Mouse (Mus musculus) heart, postnatal 0 days (tissue): ENCODE data around the gene Ebf4. TPM values are rescaled to one million over a fixed set of nuclear protein-coding genes. Genes with fewer than 3 reads are reported as not detected.

Experiments used
- ATAC-seq: fragments of 200-750 bp; cut with Nextera tagmentation; 2 replicates; pipeline ENCODE4 v1.8.0; 2017; ENCODE audit warnings: low read depth, moderate number of reproducible peaks, moderate library complexity; ENCODE audit not compliant: insufficient read depth
- DNase-seq: peaks from one replicate; pipeline ENCODE4 v3.0.0-alpha.2; 2016; ENCODE audit warnings: low spot score
- H3K27ac ChIP-seq: fragments of 300-500 bp; sonication (generic); 2 replicates; pipeline ENCODE4 v1.5.1; 2014; ENCODE audit warnings: low read depth, mild to moderate bottlenecking
- H3K27me3 ChIP-seq: fragments of 300-500 bp; sonication (generic); 2 replicates; pipeline ENCODE4 v1.6.1; 2014; ENCODE audit warnings: low read length, mixed read lengths; ENCODE audit not compliant: control insufficient read depth, insufficient read depth
- H3K36me3 ChIP-seq: fragments of 300-500 bp; sonication (generic); replicated peaks from 2 replicates; pipeline ENCODE4 v1.6.1; 2014; ENCODE audit warnings: low read length, mixed read lengths; ENCODE audit not compliant: control insufficient read depth, insufficient read depth
- H3K4me1 ChIP-seq: fragments of 300-500 bp; sonication (generic); 2 replicates; pipeline ENCODE4 v1.6.1; 2014; ENCODE audit warnings: antibody characterized with exemption; ENCODE audit not compliant: control insufficient read depth, insufficient read depth
- H3K4me2 ChIP-seq: fragments of 300-500 bp; sonication (generic); 2 replicates; pipeline ENCODE4 v1.6.1; 2014; ENCODE audit warnings: low read depth, mild to moderate bottlenecking, low read length, moderate library complexity
- H3K4me3 ChIP-seq: fragments of 300-500 bp; sonication (generic); 2 replicates; pipeline ENCODE4 v1.5.1; 2014; ENCODE audit warnings: low read depth, low read length
- H3K9ac ChIP-seq: fragments of 300-500 bp; sonication (generic); replicated peaks from 2 replicates; pipeline ENCODE4 v1.6.1; 2014; ENCODE audit warnings: low read depth, low read length, mixed read lengths
- H3K9me3 ChIP-seq: fragments of 300-500 bp; sonication (generic); replicated peaks from 2 replicates; pipeline ENCODE4 v1.6.1; 2016; ENCODE audit warnings: low read length; ENCODE audit not compliant: control insufficient read depth
- CTCF ChIP-seq: IDR thresholded peaks from 2 replicates; pipeline ENCODE4 v1.5.1; 2016; ENCODE audit warnings: antibody characterized with exemption, control low read depth, low read depth
- EP300 ChIP-seq: IDR thresholded peaks from 2 replicates; pipeline ENCODE4 v1.6.1; 2016; ENCODE audit warnings: antibody characterized with exemption, low read depth
- WGBS: fragments of 180-500 bp; shearing (Covaris S2); extraction: QIAGEN DNeasy Blood & Tissue Kit; methylation state at CpG from one replicate; pipeline ENCODE4 v1.1.7; 2014; 5-methylcytosine and 5-hydroxymethylcytosine counted together
- polyA plus RNA-seq: library from polyadenylated mRNA; unstranded; fragments of >200 nt; fragmentation: Nextera tagmentation; extraction: Ambion mirVana; gene quantifications from 2 replicates; pipeline ENCODE4 v1.2.1, GENCODE M21; 2015
- total RNA-seq: library from RNA; depleted of rRNA; stranded (reverse); fragments of >200 nt; gene quantifications from 2 replicates; pipeline ENCODE4 v1.2.3, GENCODE M21; 2014; ENCODE audit warnings: low replicate concordance

Ebf4 gene
- total and polyA plus RNA-seq, 2 experiments from 2014 or later = 0.16 to 1.1 TPM

- 15% methylated on average over 2 of the region's 2 CpGs for WGBS
- no peak for ATAC-seq
- Histone ChIP-seq H3K27me3 (no peaks in the 10 kb centered on the region), H3K9me3 (no peaks in the 10 kb centered on the region), H3K4me3 (no peak overlapping the region), H3K36me3 (no peaks in the 10 kb centered on the region), H3K9ac (no peak overlapping the region), H3K4me1 (no peaks in the 10 kb centered on the region), H3K27ac (no peak overlapping the region), H3K4me2 (no peak overlapping the region)
- DNase-seq = no peak
- TF ChIP-seq CTCF = no peak
- TF ChIP-seq EP300 = no peak
These were observed 32.6 kb upstream of the Ebf4 start for GRCm38 (mm10) chr2:130262398-130262797.

GRCm38 (mm10) chr2:130265520-130265919 is 29.4 kb upstream of the Ebf4 start:
- no peak overlapping the region for H3K9ac ChIP-seq
- WGBS = 95% methylated on average over 1 of the region's 1 CpGs
- H3K36me3 ChIP-seq = no peaks in the 10 kb centered on the region
- ATAC-seq = no peak
- H3K4me3 ChIP-seq = no peak overlapping the region
- no peaks in the 10 kb centered on the region for H3K9me3 ChIP-seq
- TF ChIP-seq EP300 (no peak), CTCF (no peak)
- H3K4me1 ChIP-seq = no peaks in the 10 kb centered on the region
- no peak overlapping the region for H3K4me2 ChIP-seq
- H3K27me3 ChIP-seq = no peaks in the 10 kb centered on the region
- H3K27ac ChIP-seq = no peak overlapping the region
- DNase-seq = no peak

GRCm38 (mm10) chr2:130268074-130268473 is 26.9 kb upstream of the Ebf4 start:
- H3K27me3 ChIP-seq = no peaks in the 10 kb centered on the region
- no peak for TF ChIP-seq CTCF
- no peak for TF ChIP-seq EP300
- 52% methylated on average over 7 of the region's 7 CpGs for WGBS

GRCm38 (mm10) chr2:130273732-130274131 is 21.2 kb upstream of the Ebf4 start:
- Histone ChIP-seq H3K36me3 (peaks cover 32% of the 10 kb centered on the region), H3K27ac (peak overlapping the region; percentile 78), H3K27me3 (no peaks in the 10 kb centered on the region), H3K4me1 (peaks cover 16% of the 10 kb centered on the region), H3K4me3 (peak overlapping the region; percentile 75), H3K9ac (peak overlapping the region; percentile 80), H3K4me2 (peak overlapping the region; percentile 77), H3K9me3 (no peaks in the 10 kb centered on the region)
- WGBS = 4% methylated on average over 14 of the region's 14 CpGs
- DNase-seq (no peak), ATAC-seq (peak; percentile 3; the same call in 1 of the 2 replicates)
- TF ChIP-seq EP300 (no peak), CTCF (no peak)

More at GRCm38 (mm10) chr2:130268074-130268473, 26.9 kb upstream of the Ebf4 start:
- Histone ChIP-seq H3K4me3 (no peak overlapping the region), H3K4me2 (no peak overlapping the region), H3K4me1 (peaks cover 1% of the 10 kb centered on the region), H3K9ac (no peak overlapping the region), H3K9me3 (no peaks in the 10 kb centered on the region), H3K27ac (no peak overlapping the region), H3K36me3 (no peaks in the 10 kb centered on the region)
- ATAC-seq (no peak), DNase-seq (no peak)

- H3K9ac ChIP-seq = peak within 1 kb of the TSS; percentile 80
- H3K4me3 ChIP-seq = peak within 1 kb of the TSS; percentile 75
- H3K36me3 ChIP-seq = peaks cover 34% of the 10 kb centered on the region
- H3K4me1 ChIP-seq = peaks cover 16% of the 10 kb centered on the region
- WGBS = under 1% methylated on average over 66 of the region's 68 CpGs
- H3K9me3 ChIP-seq = no peaks in the 10 kb centered on the region
- peak within 1 kb of the TSS; percentile 77 for H3K4me2 ChIP-seq
- peak; percentile 88 for TF ChIP-seq EP300
- TF ChIP-seq CTCF = no peak
- peak; percentile 97 for ATAC-seq
- no peaks in the 10 kb centered on the region for H3K27me3 ChIP-seq
- DNase-seq = peak; percentile 96
- peak within 1 kb of the TSS; percentile 87 for H3K27ac ChIP-seq
These were observed 20.7 kb upstream of the Ebf4 start, which contains the start of gene Nop56 for GRCm38 (mm10) chr2:130274149-130274861. Nop56 (plus strand) TSS chr2:130274430.
